Mouse (Mus musculus) lung, adult 2 months (tissue): ENCODE measurements around the gene Celf3. TPM values are rescaled to one million over a fixed set of nuclear protein-coding genes. Genes with fewer than 3 reads are reported as not detected.

Experiments
- DNase-seq: peaks from one replicate; pipeline ENCODE4 v3.0.0; 2022
- H3K4me1 ChIP-seq: fragments of 200-500 bp; 2 replicates; pipeline ENCODE4 v1.6.1; 2011; ENCODE audit warnings: low read length; ENCODE audit not compliant: control insufficient read depth, insufficient read depth
- H3K4me3 ChIP-seq: fragments of 200-500 bp; replicated peaks from 2 replicates; pipeline ENCODE3; 2011; ENCODE audit warnings: low read depth, mild to moderate bottlenecking, control low read depth, low read length; ENCODE audit errors: extremely low read depth
- CTCF ChIP-seq: fragments of 200-500 bp; IDR thresholded peaks from 2 replicates; pipeline ENCODE4 v1.5.1; 2011; ENCODE audit warnings: mild to moderate bottlenecking, low read length, control low read depth; ENCODE audit not compliant: insufficient read depth
- POLR2A ChIP-seq: fragments of 200-500 bp; IDR thresholded peaks from 2 replicates; pipeline ENCODE4 v1.6.1; 2011; ENCODE audit warnings: low read depth, mild to moderate bottlenecking, control low read depth, low read length, borderline replicate concordance; ENCODE audit errors: extremely low read depth
- WGBS: fragments of 180-500 bp; shearing (Covaris S2); methylation state at CpG from one replicate; pipeline ENCODE4 v1.1.7; 2018; 5-methylcytosine and 5-hydroxymethylcytosine counted together
- polyA plus RNA-seq: library from polyadenylated mRNA; depleted of rRNA; stranded (reverse); fragments of >200 nt; gene quantifications from 2 replicates; pipeline ENCODE4 v1.2.3, GENCODE M21; 2012; rRNA removed

The Celf3 gene
- polyA plus RNA-seq, 1 experiment: 1.2 TPM

GRCm38 (mm10) chr3:94506664-94507063 is 28.6 kb downstream of the Celf3 start:
- DNase-seq: no peak
- 94% methylated on average over 1 of the region's 1 CpGs for WGBS
- no peak for TF ChIP-seq CTCF
- no peak for TF ChIP-seq POLR2A
- Histone ChIP-seq H3K4me1 (no peaks in the 10 kb centered on the region), H3K4me3 (no peak overlapping the region)

DNA sequence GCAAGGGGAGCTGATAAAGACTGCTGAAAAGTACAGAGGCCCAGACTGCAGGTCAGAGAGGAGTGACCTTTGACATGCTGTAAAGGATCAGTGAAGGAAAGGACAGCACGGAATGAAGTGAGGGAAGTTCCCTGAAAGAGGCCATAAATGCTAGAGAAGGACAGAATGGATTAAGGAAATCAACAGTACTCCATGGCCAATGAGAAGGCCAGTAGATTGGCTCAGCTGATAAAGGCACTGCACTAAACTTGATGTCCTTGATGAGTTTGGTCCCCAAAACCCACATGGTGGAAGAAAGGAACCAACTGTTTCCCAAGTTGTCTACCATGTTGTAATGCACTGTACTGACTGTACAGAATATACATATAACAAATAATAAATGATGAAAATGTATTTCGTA is 48.6 kb downstream of the Celf3 start:
- WGBS: 81% methylated on average over 2 of the region's 2 CpGs
- DNase-seq: no peak
- Histone ChIP-seq H3K4me3 (no peak overlapping the region), H3K4me1 (no peaks in the 10 kb centered on the region)
- no peak for TF ChIP-seq POLR2A
- no peak for TF ChIP-seq CTCF

DNA sequence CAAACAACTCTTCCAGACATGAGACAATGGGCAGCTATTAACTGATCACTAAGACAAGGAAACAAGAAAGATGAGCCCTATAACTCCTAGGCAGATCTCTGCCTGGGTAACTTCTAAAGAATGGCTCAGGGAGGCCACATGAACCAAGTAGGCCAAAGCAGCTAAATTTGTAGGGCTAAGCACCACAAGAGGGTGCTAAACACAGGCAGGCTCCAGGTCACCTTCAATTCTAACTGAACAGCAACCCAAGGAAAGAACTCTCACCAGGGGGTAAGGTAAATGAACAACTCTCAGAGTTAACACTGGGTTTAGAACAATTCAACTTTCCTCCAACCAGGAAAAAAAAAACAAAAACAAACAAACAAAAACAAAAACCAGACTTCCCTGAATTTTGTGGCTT is 55.9 kb downstream of the Celf3 start:
- TF ChIP-seq CTCF: peak; percentile 48
- no peak for TF ChIP-seq POLR2A
- Histone ChIP-seq H3K4me3 (no peak overlapping the region), H3K4me1 (no peaks in the 10 kb centered on the region)
- DNase-seq: no peak

GRCm38 (mm10) chr3:94537187-94537586 is 59.1 kb downstream of the Celf3 start:
- no peak for TF ChIP-seq CTCF
- TF ChIP-seq POLR2A: no peak
- no peak for DNase-seq
- no peak overlapping the region for H3K4me3 ChIP-seq
- 97% methylated on average over 3 of the region's 3 CpGs for WGBS
- no peaks in the 10 kb centered on the region for H3K4me1 ChIP-seq

Other genes starting within 250 kb of the Celf3 start
- not detected in 2 replicates for gene Gm4778, start 214.3 kb upstream of the Celf3 start, polyA plus RNA-seq
- 1.2 and 2.1 TPM in 2 replicates for gene Them4, start 168.2 kb upstream of the Celf3 start, polyA plus RNA-seq
- gene Them5, start 136.2 kb upstream of the Celf3 start, polyA plus RNA-seq: 0.26 and 24.4 TPM in 2 replicates
- gene C2cd4d, start 115.9 kb upstream of the Celf3 start, polyA plus RNA-seq: 0.37 and 0.83 TPM in 2 replicates
- gene Rorc, start 105.5 kb upstream of the Celf3 start, polyA plus RNA-seq: 6.3 and 7.9 TPM in 2 replicates
- 0.12 and 0.17 TPM in 2 replicates for gene Lingo4, start 79.8 kb upstream of the Celf3 start, polyA plus RNA-seq
- 0.17 and 0.44 TPM in 2 replicates for gene Tdrkh, start 65.0 kb upstream of the Celf3 start, polyA plus RNA-seq
- gene Mrpl9, start 35.0 kb upstream of the Celf3 start, polyA plus RNA-seq: 18.2 and 22.6 TPM in 2 replicates
- 0.18 TPM in 1 of 2 replicates, not detected in the other for gene Oaz3, start 34.4 kb upstream of the Celf3 start, polyA plus RNA-seq
- gene Riiad1, start 2.0 kb downstream of the Celf3 start, polyA plus RNA-seq: 2.3 and 2.5 TPM in 2 replicates
- 7.8 and 10.8 TPM in 2 replicates for gene Snx27, start 104.4 kb downstream of the Celf3 start, polyA plus RNA-seq
- gene Gm10972, start 164.8 kb downstream of the Celf3 start, polyA plus RNA-seq: not detected in 2 replicates
- gene Tuft1, start 180.6 kb downstream of the Celf3 start, polyA plus RNA-seq: 12.8 and 22.1 TPM in 2 replicates
- gene Selenbp2, start 215.3 kb downstream of the Celf3 start, polyA plus RNA-seq: 7.2 and 16.1 TPM in 2 replicates